Mouse (Mus musculus) CH12.LX (cell line): ENCODE measurements around the gene Atg16l2. TPM values are rescaled to one million over a fixed set of nuclear protein-coding genes. Genes with fewer than 3 reads are reported as not detected.

Experiments used
- DNase-seq: peaks from one replicate; pipeline ENCODE4 v3.0.0-alpha.2; 2013; ENCODE audit errors: extremely low read depth
- H3K27ac ChIP-seq: 2 replicates; pipeline ENCODE4 v1.5.1; 2012; ENCODE audit warnings: low read depth, mild to moderate bottlenecking, control low read depth, moderate library complexity; ENCODE audit not compliant: insufficient read depth
- H3K27me3 ChIP-seq: replicated peaks from 2 replicates; pipeline ENCODE3; 2012; ENCODE audit warnings: inconsistent platforms
- H3K36me3 ChIP-seq, 2 experiments: replicated peaks in 1 of 2; 2 replicates each; pipeline versions ENCODE3 to v1.6.1; 2012; ENCODE audit warnings: inconsistent platforms in 1 of 2, low read length in 1 of 2, mild to moderate bottlenecking in 1 of 2, mixed read lengths in 1 of 2, moderate library complexity in 1 of 2; ENCODE audit not compliant: control insufficient read depth in 1 of 2, insufficient read depth in 1 of 2
- H3K4me1 ChIP-seq, 2 experiments: 2 replicates each; pipeline ENCODE4 v1.6.1; 2012; ENCODE audit warnings: inconsistent platforms in 1 of 2, moderate library complexity in 1 of 2; ENCODE audit not compliant: insufficient read depth in 2 of 2, control insufficient read depth in 1 of 2
- H3K4me2 ChIP-seq: 2 replicates; pipeline ENCODE4 v1.6.1; 2012; ENCODE audit warnings: low read depth, mild to moderate bottlenecking, control low read depth; ENCODE audit not compliant: poor library complexity, insufficient read depth, severe bottlenecking
- H3K4me3 ChIP-seq, 3 experiments: fragments of 150-350 bp in 1 of 3; sonication (generic) in 1 of 3; replicated peaks in 1 of 3; 2 replicates each; pipeline versions ENCODE3 to v1.5.1; 2011 to 2012; ENCODE audit warnings: low read depth in 2 of 3, low read length in 2 of 3, mild to moderate bottlenecking in 2 of 3, moderate library complexity in 2 of 3, control low read depth in 1 of 3, improper control_type of control experiment in 1 of 3, inconsistent platforms in 1 of 3, mixed read lengths in 1 of 3; ENCODE audit not compliant: poor library complexity in 1 of 3
- H3K79me2 ChIP-seq: replicated peaks from 2 replicates; pipeline ENCODE4 v1.6.1; 2012; ENCODE audit warnings: mild to moderate bottlenecking, moderate library complexity; ENCODE audit not compliant: control insufficient read depth, poor library complexity, insufficient read depth, severe bottlenecking; ENCODE audit errors: extremely low read depth
- H3K9ac ChIP-seq: 2 replicates; pipeline ENCODE4 v1.6.1; 2012; ENCODE audit warnings: low read depth, mild to moderate bottlenecking, control low read depth, moderate library complexity; ENCODE audit not compliant: insufficient read depth
- H3K9me3 ChIP-seq: replicated peaks from 2 replicates; pipeline ENCODE3; 2012; ENCODE audit warnings: low read length, inconsistent platforms, mixed read lengths
- CHD1 ChIP-seq: IDR thresholded peaks from 2 replicates; pipeline ENCODE4 v1.6.1; 2012; ENCODE audit warnings: low read depth, low read length, improper control_type of control experiment, inconsistent platforms
- CTCF ChIP-seq, 2 experiments: IDR thresholded peaks in 1 of 2; conservative IDR thresholded peaks in 1 of 2; 2 replicates each; pipeline ENCODE4 v1.5.1; 2011 to 2012; ENCODE audit warnings: low read depth in 2 of 2, low read length in 2 of 2, improper control_type of control experiment in 1 of 2, inconsistent platforms in 1 of 2, mild to moderate bottlenecking in 1 of 2, moderate library complexity in 1 of 2
- IRF4 ChIP-seq: IDR thresholded peaks from 2 replicates; pipeline ENCODE4 v1.6.1; 2014; ENCODE audit warnings: low read depth, mild to moderate bottlenecking, inconsistent platforms, low read length, improper control_type of control experiment
- JUN ChIP-seq: IDR thresholded peaks from 2 replicates; pipeline ENCODE4 v1.6.1; 2011; ENCODE audit warnings: low read depth, mild to moderate bottlenecking, low read length, improper control_type of control experiment, moderate library complexity; ENCODE audit not compliant: insufficient read depth
- MAZ ChIP-seq: IDR thresholded peaks from 2 replicates; pipeline ENCODE4 v1.6.1; 2012; ENCODE audit warnings: low read depth, mild to moderate bottlenecking, inconsistent platforms, low read length, improper control_type of control experiment, moderate library complexity
- MXI1 ChIP-seq: IDR thresholded peaks from 2 replicates; pipeline ENCODE4 v1.6.1; 2011; ENCODE audit warnings: mild to moderate bottlenecking, low read depth, low read length, improper control_type of control experiment
- MYC ChIP-seq: IDR thresholded peaks from 2 replicates; pipeline ENCODE4 v1.6.1; 2011; ENCODE audit warnings: low read depth, mild to moderate bottlenecking, improper control_type of control experiment, low read length
- NELFE ChIP-seq: IDR thresholded peaks from 2 replicates; pipeline ENCODE4 v1.6.1; 2011; ENCODE audit warnings: low read depth, low read length, improper control_type of control experiment
- POLR2AphosphoS2 ChIP-seq: IDR thresholded peaks from 2 replicates; pipeline ENCODE4 v1.6.1; 2011; ENCODE audit warnings: low read depth, low read length, improper control_type of control experiment
- SIN3A ChIP-seq: IDR thresholded peaks from 2 replicates; pipeline ENCODE4 v1.6.1; 2012; ENCODE audit warnings: low read length, improper control_type of control experiment, inconsistent platforms
- SMC3 ChIP-seq: IDR thresholded peaks from 2 replicates; pipeline ENCODE4 v1.6.1; 2011; ENCODE audit warnings: low read depth, low read length, improper control_type of control experiment
- TBP ChIP-seq: conservative IDR thresholded peaks from 2 replicates; pipeline ENCODE4 v1.6.1; 2011; ENCODE audit warnings: low read depth, low read length, improper control_type of control experiment
- UBTF ChIP-seq: IDR thresholded peaks from 2 replicates; pipeline ENCODE4 v1.6.1; 2012; ENCODE audit warnings: low read depth, mild to moderate bottlenecking, inconsistent platforms, low read length, improper control_type of control experiment, moderate library complexity
- ZKSCAN1 ChIP-seq: IDR thresholded peaks from 2 replicates; pipeline ENCODE4 v1.6.1; 2012; ENCODE audit warnings: low read depth, inconsistent platforms, low read length, improper control_type of control experiment, borderline replicate concordance
- ZNF384 ChIP-seq: IDR thresholded peaks from 2 replicates; pipeline ENCODE4 v1.6.1; 2012; ENCODE audit warnings: low read depth, low read length, improper control_type of control experiment, inconsistent platforms
- dilution Hi-C: fragments of 300-500 bp; cut with MboI; formaldehyde crosslinking; loops from 2 replicates; pipeline ENCODE4 v1.14.3; 2020; ENCODE audit warnings: low sequenced_read_pairs; ENCODE audit not compliant: extremely low pct_unique_long_range_greater_than_20kb, extremely low pct_ligation_motif_present
- in situ Hi-C: fragments of 300-500 bp; cut with MboI; formaldehyde crosslinking; loops from 3 replicates; pipeline ENCODE4 v1.14.3; 2019; ENCODE audit warnings: low sequenced_read_pairs, low pct_ligation_motif_present, low pct_unique_long_range_greater_than_20kb, mixed read lengths
- polyA plus RNA-seq: library from polyadenylated mRNA; unstranded; fragments of >175 nt; gene quantifications from 2 replicates; pipeline ENCODE4 v1.2.1, GENCODE M21; 2012; ENCODE audit warnings: low read depth; ENCODE audit not compliant: insufficient read length
- total RNA-seq, 2 experiments: library from RNA; depleted of rRNA; stranded (reverse); fragments of 300-350 nt in 1 of 2; fragments of >200 nt in 1 of 2; gene quantifications; 2 replicates each; pipeline ENCODE4 v1.2.3; 2012 to 2014

Gene Atg16l2
- total and polyA plus RNA-seq, 3 experiments = 12.7 to 43.8 (median 15.4) TPM

DNA sequence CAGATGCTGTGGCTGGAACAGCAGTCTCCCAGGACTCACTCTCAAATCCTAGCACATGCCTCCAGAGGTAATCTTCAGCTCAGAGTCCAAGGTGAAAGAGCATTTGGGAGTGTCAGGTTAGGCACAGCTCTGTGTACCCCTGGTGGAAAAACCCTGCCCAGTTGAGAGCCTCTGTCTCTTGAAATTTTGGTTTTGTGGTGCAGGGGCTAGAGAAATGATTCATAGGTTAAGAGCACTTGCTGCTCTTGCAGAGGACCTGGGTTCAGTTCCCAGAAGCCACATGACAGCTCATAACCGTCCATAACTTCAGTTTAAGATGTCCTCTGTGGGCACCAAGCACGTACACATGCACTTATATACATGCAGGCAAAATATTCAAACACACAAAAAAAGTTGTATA is 14.2 kb downstream of the Atg16l2 start:
- Histone ChIP-seq H3K79me2 (no peaks in the 10 kb centered on the region; the same call in 1 of the 2 replicates), H3K9ac (no peak overlapping the region), H3K4me1 (peaks cover 10 to 62% of the 10 kb centered on the region in 2 experiments), H3K27me3 (no peaks in the 10 kb centered on the region), H3K4me3 (no peak overlapping the region), H3K4me2 (no peak overlapping the region), H3K9me3 (no peaks in the 10 kb centered on the region), H3K27ac (peak overlapping the region; percentile 5; the same call in 1 of the 2 replicates), H3K36me3 (peaks cover 62 to 94% of the 10 kb centered on the region in 2 experiments)
- TF ChIP-seq CTCF (conservative IDR thresholded peaks at IDR 0.05 in 1 of 2, IDR thresholded peaks at IDR 0.05 in 1 of 2; ENCODE audit: low read depth in 2 of 2, low read length in 2 of 2) (0 out of 4 replicates have a peak, but pooled peaks of 1 of the 2 experiments have one; percentile 1), UBTF (no peak), IRF4 (peak; percentile 64; the same call in 1 of the 2 replicates), MXI1 (peak; percentile 37; the same call in 1 of the 2 replicates), SIN3A (peak; percentile 39; the same call in 1 of the 2 replicates), POLR2AphosphoS2 (0 out of 2 replicates have a peak, but pooled peaks have one; percentile 65), SMC3 (peak; percentile 24), NELFE (no peak), MAZ (no peak)
- in situ Hi-C loops = no loop called here
- peak; percentile 54 for DNase-seq
- dilution Hi-C loops = no loop called here

DNA sequence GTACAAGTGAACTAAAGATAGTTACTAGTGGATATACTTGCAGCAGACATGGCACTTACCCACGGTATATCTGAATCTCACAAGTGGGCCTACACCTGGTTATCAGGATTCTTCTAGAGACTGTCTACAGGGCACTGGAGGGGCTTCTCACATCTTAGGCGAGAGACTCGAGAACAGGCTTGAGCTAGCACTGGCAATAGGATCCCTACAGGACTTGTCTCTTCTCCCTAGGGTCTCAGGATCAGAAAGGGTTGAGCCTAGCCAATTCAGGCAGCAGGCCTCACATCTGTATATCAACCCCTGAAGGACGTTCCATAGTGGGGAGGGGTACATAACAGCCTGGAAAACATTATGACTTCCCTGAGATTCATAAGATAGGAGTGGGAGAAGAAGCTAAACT is 15.2 kb downstream of the Atg16l2 start:
- dilution Hi-C loops = no loop called here
- H3K27me3 ChIP-seq = no peaks in the 10 kb centered on the region
- DNase-seq = no peak
- no peak overlapping the region for H3K4me3 ChIP-seq
- TF ChIP-seq ZNF384 (no peak), ZKSCAN1 (no peak), CTCF (conservative IDR thresholded peaks at IDR 0.05 in 1 of 2, IDR thresholded peaks at IDR 0.05 in 1 of 2; ENCODE audit: low read depth in 2 of 2, low read length in 2 of 2) (no peak), TBP (no peak), JUN (no peak), MYC (no peak)
- H3K9me3 ChIP-seq = no peaks in the 10 kb centered on the region
- peaks cover 6 to 55% of the 10 kb centered on the region in 2 experiments; a peak in 3 of 4 replicates for H3K4me1 ChIP-seq
- no peaks in the 10 kb centered on the region; the same call in 1 of the 2 replicates for H3K79me2 ChIP-seq
- peaks cover 69 to 97% of the 10 kb centered on the region in 2 experiments for H3K36me3 ChIP-seq
- H3K4me2 ChIP-seq = no peak overlapping the region
- no peak overlapping the region for H3K9ac ChIP-seq
- in situ Hi-C loops = no loop called here
- no peak overlapping the region for H3K27ac ChIP-seq

DNA sequence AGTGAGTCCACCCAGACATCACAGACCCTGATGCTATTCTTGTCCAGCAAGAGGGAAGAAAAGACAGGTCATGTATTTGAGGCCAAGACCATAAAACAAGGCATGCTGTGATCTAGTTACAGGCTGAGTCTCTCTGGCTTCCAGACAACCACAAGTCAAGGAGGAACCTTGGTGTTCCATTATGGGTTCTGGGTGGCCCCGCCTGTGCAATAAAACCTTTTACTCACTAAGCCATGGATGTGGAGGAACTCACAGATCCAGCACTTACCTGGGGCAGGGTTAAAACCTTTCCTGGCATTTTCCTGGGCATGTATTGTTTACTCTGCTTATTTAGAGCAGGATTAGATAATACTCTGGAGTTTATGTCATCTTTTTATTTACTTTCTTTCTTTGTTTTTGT is 17.5 kb downstream of the Atg16l2 start:
- H3K27me3 ChIP-seq = no peaks in the 10 kb centered on the region
- DNase-seq = no peak
- H3K9ac ChIP-seq = no peak overlapping the region
- H3K4me3 ChIP-seq = no peak overlapping the region
- H3K4me2 ChIP-seq = no peak overlapping the region
- in situ Hi-C loops = no loop called here
- no peaks in the 10 kb centered on the region; the same call in 1 of the 2 replicates for H3K79me2 ChIP-seq
- no peak for TF ChIP-seq MYC
- TF ChIP-seq CHD1 = no peak
- peaks cover 61 to 89% of the 10 kb centered on the region in 2 experiments for H3K36me3 ChIP-seq
- H3K9me3 ChIP-seq = no peaks in the 10 kb centered on the region
- peaks cover 6 to 31% of the 10 kb centered on the region in 2 experiments; a peak in 3 of 4 replicates for H3K4me1 ChIP-seq
- no peak overlapping the region for H3K27ac ChIP-seq
- dilution Hi-C loops = no loop called here
